Mouse (Mus musculus): Measurements from ENCODE around the gene Chchd2. TPM values are rescaled to one million over a fixed set of nuclear protein-coding genes. Genes with fewer than 3 reads are reported as not detected.
"Not testable (repeated sequence)": the region's sequence is repeated elsewhere in the genome, so short reads cannot be mapped to it uniquely, and the experiment has no call there.

Gene Chchd2
- polyA plus RNA-seq, 1 experiment, result 1,042 TPM

- no peaks in the 10 kb centered on the region for H3K36me3 ChIP-seq (ENCODE audit: control insufficient read depth, insufficient read depth, low read length)
- no peak overlapping the region for H3K27ac ChIP-seq (ENCODE audit: insufficient read depth, low read depth, low read length)
- WGBS, result 63% methylated on average over 8 of the region's 8 CpGs
- no peaks in the 10 kb centered on the region for H3K4me1 ChIP-seq (ENCODE audit: control insufficient read depth, insufficient read depth, low read length)
- DNase-seq, result no peak
- TF ChIP-seq POLR2A (IDR thresholded peaks at IDR 0.05; ENCODE audit: low read depth, low read length) (no peak), CTCF (conservative IDR thresholded peaks at IDR 0.05; ENCODE audit: insufficient read depth, insufficient read length, low read depth, low read length) (no peak)
- no peak overlapping the region for H3K4me3 ChIP-seq (ENCODE audit: insufficient read depth, low read depth, low read length)
- H3K27me3 ChIP-seq (replicated peaks; ENCODE audit: control insufficient read depth, insufficient read depth, low read length), result no peaks in the 10 kb centered on the region
Measured at GRCm38 (mm10) chr5:129919320-129919719, 32.0 kb upstream of the Chchd2 start.

DNA sequence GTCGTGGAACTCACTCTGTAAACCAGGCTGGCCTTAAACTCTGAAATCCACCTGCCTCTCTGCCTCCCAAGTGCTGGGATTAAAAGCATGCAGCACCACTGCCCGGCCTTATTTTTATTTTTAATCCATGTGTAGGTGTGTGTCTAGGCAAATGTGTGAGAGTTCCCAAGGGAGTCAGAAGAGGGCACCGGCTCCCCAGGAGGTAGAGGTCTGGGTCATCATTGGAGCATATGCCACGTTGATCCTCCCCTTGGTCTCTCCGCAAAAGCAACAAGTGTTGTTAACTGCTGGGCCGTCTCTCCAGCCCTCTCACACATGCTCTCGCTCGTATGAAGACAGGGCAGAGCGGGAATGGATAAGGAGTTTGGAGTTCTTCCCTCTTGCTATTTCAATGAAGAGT is 31.5 kb upstream of the Chchd2 start:
- H3K4me3 ChIP-seq (ENCODE audit: insufficient read depth, low read depth, low read length), result no peak overlapping the region
- H3K27me3 ChIP-seq (replicated peaks; ENCODE audit: control insufficient read depth, insufficient read depth, low read length), result no peaks in the 10 kb centered on the region
- H3K4me1 ChIP-seq (ENCODE audit: control insufficient read depth, insufficient read depth, low read length), result no peaks in the 10 kb centered on the region
- DNase-seq, result no peak
- TF ChIP-seq POLR2A (IDR thresholded peaks at IDR 0.05; ENCODE audit: low read depth, low read length) (no peak), CTCF (conservative IDR thresholded peaks at IDR 0.05; ENCODE audit: insufficient read depth, insufficient read length, low read depth, low read length) (peak; percentile 28; the same call in 1 of the 2 replicates)
- WGBS, result 68% methylated on average over 9 of the region's 9 CpGs
- H3K36me3 ChIP-seq (ENCODE audit: control insufficient read depth, insufficient read depth, low read length), result no peaks in the 10 kb centered on the region
- no peak overlapping the region for H3K27ac ChIP-seq (ENCODE audit: insufficient read depth, low read depth, low read length)

DNA sequence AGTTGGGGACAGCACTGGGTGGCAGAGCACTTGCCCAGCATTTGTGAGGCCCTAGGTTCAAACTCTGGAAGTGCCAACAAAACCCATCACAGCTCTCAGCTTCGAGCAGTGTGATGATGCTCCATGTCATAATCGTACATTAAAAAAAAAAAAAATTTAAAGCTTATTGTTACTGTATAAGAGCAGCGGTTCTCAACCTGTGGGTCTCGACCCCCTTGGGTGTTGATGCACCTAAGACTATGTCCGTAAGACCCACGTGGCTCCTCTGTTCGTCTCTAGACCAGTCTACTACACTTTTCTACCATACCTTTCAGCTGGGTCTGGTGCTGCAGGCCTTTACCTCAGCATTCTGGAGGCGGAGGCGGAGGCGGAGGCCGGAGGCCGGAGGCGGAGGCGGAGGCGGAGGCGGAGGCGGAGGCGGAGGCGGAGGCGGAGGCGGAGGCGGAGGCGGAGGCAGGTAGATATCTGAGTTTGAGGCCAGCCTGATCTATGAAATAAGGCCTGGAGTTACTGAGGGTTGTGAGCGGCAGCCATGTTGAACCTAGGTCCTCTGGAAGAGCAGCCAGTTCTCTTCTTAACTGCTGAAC is 30.9 kb upstream of the Chchd2 start:
- H3K27me3 ChIP-seq (replicated peaks; ENCODE audit: control insufficient read depth, insufficient read depth, low read length), result no peaks in the 10 kb centered on the region
- no peaks in the 10 kb centered on the region for H3K4me1 ChIP-seq (ENCODE audit: control insufficient read depth, insufficient read depth, low read length)
- 91% methylated on average over 24 of the region's 24 CpGs for WGBS
- H3K36me3 ChIP-seq (ENCODE audit: control insufficient read depth, insufficient read depth, low read length), result no peaks in the 10 kb centered on the region
- no peak for TF ChIP-seq CTCF (conservative IDR thresholded peaks at IDR 0.05; ENCODE audit: insufficient read depth, insufficient read length, low read depth, low read length)
- TF ChIP-seq POLR2A (IDR thresholded peaks at IDR 0.05; ENCODE audit: low read depth, low read length), result no peak
- H3K27ac ChIP-seq (ENCODE audit: insufficient read depth, low read depth, low read length), result no peak overlapping the region
- no peak for DNase-seq
- H3K4me3 ChIP-seq (ENCODE audit: insufficient read depth, low read depth, low read length), result no peak overlapping the region

DNA sequence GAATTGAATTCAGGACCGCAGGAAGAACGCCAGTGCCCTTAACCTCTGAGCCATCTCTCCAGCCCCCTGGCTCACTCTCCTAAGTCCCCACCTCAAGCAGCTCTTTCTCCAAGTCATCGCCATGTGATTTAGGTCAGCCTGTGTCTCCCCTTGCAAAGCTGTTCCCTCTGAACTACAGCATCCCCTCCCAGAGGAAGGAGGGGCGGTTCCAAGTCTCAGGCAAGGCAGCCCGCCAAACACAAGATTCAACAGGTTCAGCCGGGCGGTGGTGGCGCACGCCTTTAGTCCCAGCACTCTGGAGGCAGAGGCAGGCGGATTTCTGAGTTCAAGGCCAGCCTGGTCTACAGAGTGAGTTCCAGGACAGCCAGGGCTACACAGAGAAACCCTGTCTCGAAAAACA is 28.2 kb upstream of the Chchd2 start:
- DNase-seq; H3K36me3 ChIP-seq (ENCODE audit: control insufficient read depth, insufficient read depth, low read length); H3K4me1 ChIP-seq (ENCODE audit: control insufficient read depth, insufficient read depth, low read length); H3K4me3 ChIP-seq (ENCODE audit: insufficient read depth, low read depth, low read length); H3K27me3 ChIP-seq (replicated peaks; ENCODE audit: control insufficient read depth, insufficient read depth, low read length); H3K27ac ChIP-seq (ENCODE audit: insufficient read depth, low read depth, low read length): not testable (repeated sequence)
- 82% methylated on average over 11 of the region's 11 CpGs for WGBS

DNA sequence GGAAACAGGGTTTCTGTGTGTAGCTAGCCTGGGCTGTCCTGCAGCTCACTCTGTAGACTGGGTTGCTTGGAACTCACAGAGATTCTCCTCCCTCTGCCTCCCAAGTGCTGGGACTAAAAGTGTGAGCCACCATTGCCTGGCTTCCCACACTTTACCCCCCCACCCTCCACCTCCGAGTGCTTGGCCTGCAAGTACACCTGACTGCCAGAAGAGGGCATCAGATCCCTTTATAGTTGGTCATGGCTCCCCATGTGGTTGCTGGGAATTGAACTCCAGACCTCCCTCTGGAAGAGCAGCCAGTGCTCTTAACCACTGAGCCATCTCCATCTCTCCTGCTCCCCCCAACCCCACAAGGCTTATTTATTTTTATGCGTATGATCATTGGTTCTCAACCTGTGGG is 26.8 kb upstream of the Chchd2 start:
- H3K36me3 ChIP-seq (ENCODE audit: control insufficient read depth, insufficient read depth, low read length), result no peaks in the 10 kb centered on the region
- H3K4me1 ChIP-seq (ENCODE audit: control insufficient read depth, insufficient read depth, low read length), result no peaks in the 10 kb centered on the region; the same call in 1 of the 2 replicates
- WGBS, result 37% methylated on average over 2 of the region's 2 CpGs
- TF ChIP-seq POLR2A (IDR thresholded peaks at IDR 0.05; ENCODE audit: low read depth, low read length) (no peak), CTCF (conservative IDR thresholded peaks at IDR 0.05; ENCODE audit: insufficient read depth, insufficient read length, low read depth, low read length) (peak; percentile 76)
- H3K27me3 ChIP-seq (replicated peaks; ENCODE audit: control insufficient read depth, insufficient read depth, low read length), result no peaks in the 10 kb centered on the region
- no peak overlapping the region for H3K27ac ChIP-seq (ENCODE audit: insufficient read depth, low read depth, low read length)
- peak; percentile 39 for DNase-seq
- H3K4me3 ChIP-seq (ENCODE audit: insufficient read depth, low read depth, low read length), result no peak overlapping the region

GRCm38 (mm10) chr5:129909591-129909990 is 22.3 kb upstream of the Chchd2 start:
- Histone ChIP-seq H3K27ac (ENCODE audit: insufficient read depth, low read depth, low read length) (no peak overlapping the region), H3K4me1 (ENCODE audit: control insufficient read depth, insufficient read depth, low read length) (no peaks in the 10 kb centered on the region; the same call in 1 of the 2 replicates), H3K27me3 (replicated peaks; ENCODE audit: control insufficient read depth, insufficient read depth, low read length) (no peaks in the 10 kb centered on the region), H3K4me3 (ENCODE audit: insufficient read depth, low read depth, low read length) (no peak overlapping the region), H3K36me3 (ENCODE audit: control insufficient read depth, insufficient read depth, low read length) (no peaks in the 10 kb centered on the region)
- DNase-seq, result no peak
- WGBS, result 76% methylated on average over 7 of the region's 7 CpGs
- no peak for TF ChIP-seq CTCF (conservative IDR thresholded peaks at IDR 0.05; ENCODE audit: insufficient read depth, insufficient read length, low read depth, low read length)
- no peak for TF ChIP-seq POLR2A (IDR thresholded peaks at IDR 0.05; ENCODE audit: low read depth, low read length)

GRCm38 (mm10) chr5:129909147-129909546 is 21.9 kb upstream of the Chchd2 start:
- TF ChIP-seq CTCF (conservative IDR thresholded peaks at IDR 0.05; ENCODE audit: insufficient read depth, insufficient read length, low read depth, low read length), result no peak
- TF ChIP-seq POLR2A (IDR thresholded peaks at IDR 0.05; ENCODE audit: low read depth, low read length), result no peak
- Histone ChIP-seq H3K36me3 (ENCODE audit: control insufficient read depth, insufficient read depth, low read length) (no peaks in the 10 kb centered on the region), H3K4me3 (ENCODE audit: insufficient read depth, low read depth, low read length) (no peak overlapping the region; the same call in 1 of the 2 replicates), H3K4me1 (ENCODE audit: control insufficient read depth, insufficient read depth, low read length) (no peaks in the 10 kb centered on the region; the same call in 1 of the 2 replicates), H3K27me3 (replicated peaks; ENCODE audit: control insufficient read depth, insufficient read depth, low read length) (no peaks in the 10 kb centered on the region), H3K27ac (ENCODE audit: insufficient read depth, low read depth, low read length) (no peak overlapping the region)
- DNase-seq, result no peak
- 74% methylated on average over 9 of the region's 9 CpGs for WGBS

All from kidney, adult 2 months (tissue).